Mouse (Mus musculus): ENCODE results near the gene Mtfp1. TPM values are rescaled to one million over a fixed set of nuclear protein-coding genes. Genes with fewer than 3 reads are reported as not detected.
"Not testable (repeated sequence)": the region's sequence is repeated elsewhere in the genome, so short reads cannot be mapped to it uniquely, and the experiment has no call there.

Mtfp1 gene
- 7.3 and 7.7 TPM in 2 replicates for polyA plus RNA-seq (2015; fragmentation: Nextera tagmentation; extraction: Ambion mirVana)

DNA sequence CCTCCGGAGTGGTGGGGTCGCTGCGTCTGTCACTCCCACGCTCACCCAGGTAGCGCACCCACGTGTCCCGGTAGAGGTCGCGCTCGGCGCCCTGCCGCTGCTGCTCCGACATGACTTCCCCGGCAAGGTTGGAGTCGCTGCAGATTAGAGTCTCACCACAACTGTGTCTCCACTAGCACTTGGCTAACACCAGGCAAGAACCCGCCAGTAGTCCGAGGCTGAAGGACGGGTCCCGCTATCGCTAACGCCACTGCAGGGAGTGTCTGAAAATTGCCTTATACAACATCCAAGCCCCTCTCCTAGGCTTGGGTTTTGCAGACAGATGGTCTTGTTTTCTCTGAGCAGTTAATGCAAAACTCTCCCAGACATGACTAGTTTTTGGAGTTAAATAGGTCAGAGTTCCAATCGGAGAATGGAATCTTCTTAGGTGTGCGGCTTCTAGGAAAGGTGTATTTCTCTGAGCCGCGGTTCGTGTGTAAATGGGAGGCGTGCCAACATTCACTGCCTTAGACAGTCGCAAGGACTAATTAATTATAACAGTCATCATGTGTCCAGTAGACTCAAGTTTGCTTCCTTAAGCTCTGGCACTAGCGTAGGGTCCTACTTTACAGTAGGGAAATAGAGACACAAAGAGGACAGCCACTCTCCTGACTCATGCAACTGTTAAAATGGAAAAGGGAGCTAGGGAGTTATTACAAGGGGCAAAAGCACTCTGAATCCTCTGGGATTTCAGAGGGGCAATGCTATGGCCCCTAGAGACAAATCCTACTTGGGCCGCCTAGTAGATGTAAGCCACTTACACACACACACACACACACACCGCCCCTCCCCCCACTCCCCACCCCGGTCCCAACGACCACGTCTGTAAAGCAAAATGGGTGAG is at the start of gene Mtfp1:
TSS of gene Mtfp1 (minus strand) at position 275 of the 883 bp plus-strand sequence.
- H3K27me3 ChIP-seq, result no peaks in the 10 kb centered on the region
- peak within 1 kb of the TSS; percentile 88 for H3K27ac ChIP-seq (replicated peaks)
- ATAC-seq (replicated peaks), result 0 out of 2 replicates have a peak, but pooled peaks have one; percentile 15
- no peaks in the 10 kb centered on the region for H3K9me3 ChIP-seq
- H3K4me2 ChIP-seq (replicated peaks), result peak within 1 kb of the TSS; percentile 79
- H3K4me1 ChIP-seq, result peaks cover 27% of the 10 kb centered on the region
- H3K4me3 ChIP-seq, result peak within 1 kb of the TSS; percentile 50
- peak within 1 kb of the TSS; percentile 78 for H3K9ac ChIP-seq (replicated peaks)
- no peaks in the 10 kb centered on the region for H3K36me3 ChIP-seq
- 5% methylated on average over 34 of the region's 34 CpGs for WGBS

DNA sequence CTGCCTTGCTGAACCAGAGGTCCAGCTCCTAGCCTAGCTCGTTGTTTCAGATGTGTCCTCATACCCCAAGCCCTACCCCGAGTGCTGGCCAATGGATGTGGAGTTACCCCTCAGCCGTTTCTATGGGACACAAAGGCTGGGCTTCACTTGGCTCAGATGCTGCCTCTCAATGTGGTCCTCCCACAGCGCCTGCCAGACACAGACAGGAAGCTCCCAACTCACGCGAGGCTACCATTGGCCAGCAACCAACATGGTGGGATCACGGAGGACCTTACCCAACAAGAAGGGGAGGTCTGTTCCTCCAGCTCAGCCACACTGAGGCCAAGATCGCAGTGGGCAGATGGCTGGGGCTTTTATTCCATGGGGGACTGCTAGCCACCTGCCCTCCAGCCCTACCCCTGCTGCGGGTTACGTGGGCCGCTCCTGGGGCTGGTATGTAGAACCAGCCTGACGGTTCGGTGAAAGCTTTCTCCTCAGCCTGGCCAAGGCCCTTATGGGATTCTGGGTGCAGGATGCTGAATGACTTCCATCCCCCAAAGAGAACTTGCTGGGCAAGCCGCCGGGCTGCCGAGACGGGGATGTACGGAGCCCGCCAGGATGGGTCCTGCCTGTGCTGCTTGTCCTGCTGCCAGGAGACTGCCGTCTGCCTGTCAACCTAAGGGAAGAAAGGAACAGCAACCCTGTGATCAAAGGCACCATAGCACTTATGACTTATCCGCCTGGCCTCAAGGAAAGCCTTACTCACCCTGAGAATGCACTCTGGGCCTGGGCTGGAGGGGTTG is 48.2 kb upstream of the Mtfp1 start:
- no peaks in the 10 kb centered on the region for H3K9me3 ChIP-seq
- no peak overlapping the region for H3K4me2 ChIP-seq (replicated peaks)
- no peak overlapping the region for H3K4me3 ChIP-seq
- H3K4me1 ChIP-seq, result no peaks in the 10 kb centered on the region
- peak; percentile 35; the same call in 1 of the 2 replicates for ATAC-seq (replicated peaks)
- no peak overlapping the region for H3K27ac ChIP-seq (replicated peaks)
- H3K27me3 ChIP-seq, result no peaks in the 10 kb centered on the region
- H3K9ac ChIP-seq (replicated peaks), result no peak overlapping the region
- WGBS, result 84% methylated on average over 21 of the region's 21 CpGs
- H3K36me3 ChIP-seq, result peaks cover 40% of the 10 kb centered on the region

DNA sequence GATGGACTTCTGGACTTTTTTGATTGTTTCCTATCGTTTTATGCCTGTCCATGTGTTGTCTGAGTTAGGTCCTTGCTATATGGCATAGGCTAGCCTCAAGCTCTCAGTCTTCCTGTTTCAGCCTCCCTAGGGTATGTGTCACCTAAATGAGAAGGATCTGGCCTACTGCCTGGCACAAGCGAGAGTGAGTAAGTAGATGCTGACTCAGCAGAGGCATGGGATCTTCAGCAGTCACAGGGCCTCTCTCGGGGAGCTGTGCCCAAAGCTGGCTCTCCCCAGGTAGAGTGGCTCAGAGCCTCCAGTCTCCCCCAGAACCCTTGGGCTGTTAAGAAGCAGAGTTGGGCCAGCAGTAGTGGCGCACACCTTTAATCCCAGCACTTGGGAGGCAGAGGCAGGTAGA is 47.1 kb upstream of the Mtfp1 start:
- peaks cover 44% of the 10 kb centered on the region for H3K36me3 ChIP-seq

DNA sequence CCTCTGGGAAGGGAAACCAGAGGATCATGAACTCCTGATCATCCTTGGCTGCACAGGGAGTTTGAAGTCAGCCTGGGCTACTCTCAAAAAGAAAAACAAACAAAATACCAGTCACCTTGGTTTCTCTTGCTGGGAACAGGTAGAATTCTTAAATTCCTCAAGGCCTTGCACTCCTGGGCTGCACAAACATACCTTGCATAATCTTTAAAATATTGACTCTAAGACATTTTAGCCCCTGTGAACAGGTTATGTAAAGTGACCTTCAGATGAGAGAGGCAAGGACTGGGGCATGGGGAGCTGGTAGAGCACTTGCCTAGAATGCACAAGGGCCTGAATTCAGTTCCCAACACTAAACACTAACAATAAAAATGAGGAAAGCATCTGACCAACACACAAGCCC is 46.3 kb upstream of the Mtfp1 start:
- Histone ChIP-seq H3K4me3 (no peak overlapping the region), H3K4me2 (replicated peaks) (no peak overlapping the region), H3K4me1 (peaks cover 14% of the 10 kb centered on the region), H3K27me3 (no peaks in the 10 kb centered on the region), H3K9ac (replicated peaks) (no peak overlapping the region), H3K36me3 (peaks cover 44% of the 10 kb centered on the region), H3K9me3 (no peaks in the 10 kb centered on the region), H3K27ac (replicated peaks) (no peak overlapping the region)
- ATAC-seq (replicated peaks), result no peak

More for the DNA sequence above, 47.1 kb upstream of the Mtfp1 start:
- no peaks in the 10 kb centered on the region for H3K9me3 ChIP-seq
- no peak overlapping the region for H3K9ac ChIP-seq (replicated peaks)
- 88% methylated on average over 4 of the region's 4 CpGs for whole genome bisulfite sequencing
- H3K27ac ChIP-seq (replicated peaks), result no peak overlapping the region
- H3K4me2 ChIP-seq (replicated peaks), result no peak overlapping the region
- peaks cover 5% of the 10 kb centered on the region for H3K4me1 ChIP-seq
- no peak overlapping the region for H3K4me3 ChIP-seq
- H3K27me3 ChIP-seq, result no peaks in the 10 kb centered on the region
- no peak for ATAC-seq (replicated peaks)

DNA sequence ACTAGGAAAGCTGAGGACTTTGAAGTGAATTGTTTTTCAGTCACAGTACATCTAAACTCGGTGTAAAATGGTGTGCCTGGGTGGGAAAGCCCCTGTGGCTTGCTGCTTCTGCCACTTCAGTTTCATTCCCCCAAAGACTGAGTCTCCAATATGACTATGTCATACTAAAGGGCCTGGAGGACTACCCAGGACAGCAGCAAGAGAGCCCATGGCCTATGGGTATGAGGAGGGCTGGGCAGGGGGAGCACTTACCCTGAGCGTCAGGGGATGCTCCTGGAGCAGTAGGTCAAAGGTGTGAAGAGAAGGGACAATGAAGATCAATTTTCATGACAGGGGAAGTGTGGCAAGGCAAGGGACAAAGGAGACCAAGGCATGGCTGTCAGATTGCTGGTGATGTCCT is 43.7 kb upstream of the Mtfp1 start:
- Histone ChIP-seq H3K4me2 (replicated peaks) (no peak overlapping the region), H3K36me3 (peaks cover 44% of the 10 kb centered on the region), H3K9me3 (no peaks in the 10 kb centered on the region), H3K4me3 (no peak overlapping the region), H3K4me1 (peaks cover 27% of the 10 kb centered on the region), H3K9ac (replicated peaks) (no peak overlapping the region), H3K27ac (replicated peaks) (no peak overlapping the region), H3K27me3 (no peaks in the 10 kb centered on the region)
- ATAC-seq (replicated peaks), result no peak
- WGBS, result 86% methylated on average over 2 of the region's 2 CpGs

DNA sequence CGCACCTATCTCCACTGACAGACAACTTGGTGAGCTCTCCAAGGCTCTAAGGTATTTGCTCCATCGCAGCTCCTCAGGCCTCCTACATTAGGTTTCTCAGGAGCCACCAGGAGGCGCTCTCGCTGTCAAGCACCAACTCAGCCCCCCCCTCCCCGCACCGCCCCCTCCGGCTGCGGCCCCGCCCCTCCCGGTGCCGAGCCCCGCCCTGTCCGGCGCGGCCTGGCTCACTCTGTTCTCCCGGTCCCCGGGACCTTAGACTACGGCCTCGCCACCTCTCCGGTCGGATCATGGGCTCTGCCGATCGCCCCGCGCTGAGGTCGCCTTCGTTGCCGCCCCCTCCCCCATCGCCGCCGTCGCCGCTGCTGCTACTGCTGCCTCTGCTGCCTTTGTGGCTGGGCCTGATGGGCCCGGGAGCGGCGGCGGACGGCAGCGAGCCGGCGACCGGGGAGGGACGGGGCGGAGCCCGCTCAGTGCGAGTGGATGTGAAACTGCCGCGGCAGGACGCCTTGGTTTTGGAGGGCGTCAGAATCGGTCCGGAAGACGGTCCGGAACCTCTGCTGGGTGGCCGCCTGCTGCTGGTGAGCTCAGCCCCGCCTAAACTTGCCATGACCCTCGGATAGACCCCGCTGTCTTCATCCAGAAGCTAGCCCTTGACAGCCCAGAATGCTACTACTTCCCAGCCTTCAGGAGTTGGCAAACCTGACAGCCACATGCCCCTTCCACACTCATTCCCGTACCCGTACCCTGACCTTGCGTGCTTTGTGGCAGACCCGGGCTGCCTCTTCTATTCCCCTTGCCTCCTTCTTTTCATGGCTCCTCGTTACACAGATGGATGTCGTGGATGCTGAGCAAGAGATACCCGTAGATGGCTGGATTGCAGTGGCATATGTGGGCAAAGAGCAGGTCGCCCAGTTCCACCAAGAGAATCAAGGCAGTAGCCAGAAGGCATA is 40.0 kb upstream of the Mtfp1 start, which contains the start of gene Rnf215:
TSS of gene Rnf215 (plus strand) at position 217 of the 950 bp plus-strand sequence.
- H3K36me3 ChIP-seq, result peaks cover 13% of the 10 kb centered on the region
- peak within 1 kb of the TSS; percentile 99 for H3K9ac ChIP-seq (replicated peaks)
- H3K4me1 ChIP-seq, result peaks cover 27% of the 10 kb centered on the region
- no peaks in the 10 kb centered on the region for H3K9me3 ChIP-seq
- peak within 1 kb of the TSS; percentile 96 for H3K4me3 ChIP-seq
- peak within 1 kb of the TSS; percentile 87 for H3K27ac ChIP-seq (replicated peaks)
- WGBS, result 1% methylated on average over 66 of the region's 66 CpGs
- H3K4me2 ChIP-seq (replicated peaks), result peak within 1 kb of the TSS; percentile 61
- ATAC-seq (replicated peaks), result peak; percentile 92
- H3K27me3 ChIP-seq, result no peaks in the 10 kb centered on the region

DNA sequence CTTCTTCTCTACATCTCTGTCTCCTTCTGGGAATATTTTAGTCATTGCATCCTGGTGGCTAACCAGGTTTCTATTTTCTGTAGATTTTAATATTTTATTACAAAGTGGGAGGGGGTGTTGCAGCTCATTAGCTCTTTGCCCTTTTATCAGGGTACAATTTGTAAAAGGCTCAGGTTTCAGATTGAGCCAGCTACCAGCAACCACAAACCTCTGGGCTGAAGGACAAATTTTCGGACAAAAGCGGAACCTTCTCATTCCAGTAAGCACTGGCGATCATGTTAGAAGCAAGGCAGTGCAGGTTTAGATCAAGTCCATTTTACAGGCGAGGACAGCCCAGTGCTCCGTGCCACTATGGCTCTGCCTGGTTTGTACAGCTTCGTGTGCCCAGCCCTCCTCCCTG is 39.2 kb upstream of the Mtfp1 start:
- Histone ChIP-seq H3K27me3 (no peaks in the 10 kb centered on the region), H3K4me3 (peak overlapping the region; percentile 96; the same call in 1 of the 2 replicates), H3K4me2 (replicated peaks) (0 out of 2 replicates have a peak overlapping the region, but pooled peaks have one; percentile 18), H3K36me3 (peaks cover 7% of the 10 kb centered on the region; the same call in 1 of the 2 replicates), H3K27ac (replicated peaks) (no peak overlapping the region), H3K4me1 (peaks cover 27% of the 10 kb centered on the region), H3K9me3 (no peaks in the 10 kb centered on the region), H3K9ac (replicated peaks) (0 out of 2 replicates have a peak overlapping the region, but pooled peaks have one; percentile 99)
- no peak for ATAC-seq (replicated peaks)
- 59% methylated on average over 6 of the region's 6 CpGs for WGBS

DNA sequence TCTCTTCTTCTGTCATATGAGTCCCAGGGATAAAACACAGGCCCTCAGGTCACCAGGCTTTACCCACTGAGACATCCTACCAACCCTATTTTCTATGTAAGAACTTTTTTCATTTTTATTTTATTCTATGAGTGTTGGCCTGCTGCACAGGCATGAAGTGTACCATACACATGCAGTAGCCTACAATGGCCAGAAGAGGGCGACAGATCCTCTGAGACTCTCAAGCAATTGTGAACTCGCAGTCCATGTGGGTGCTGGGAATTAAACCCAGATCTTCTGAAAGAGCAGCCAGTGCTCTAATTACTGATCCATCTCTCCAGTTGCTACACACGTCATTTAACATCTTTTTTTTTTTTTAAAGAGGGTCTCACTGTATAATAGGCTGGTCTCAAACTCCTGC is 38.2 kb upstream of the Mtfp1 start:
- no peak for ATAC-seq (replicated peaks)

DNA sequence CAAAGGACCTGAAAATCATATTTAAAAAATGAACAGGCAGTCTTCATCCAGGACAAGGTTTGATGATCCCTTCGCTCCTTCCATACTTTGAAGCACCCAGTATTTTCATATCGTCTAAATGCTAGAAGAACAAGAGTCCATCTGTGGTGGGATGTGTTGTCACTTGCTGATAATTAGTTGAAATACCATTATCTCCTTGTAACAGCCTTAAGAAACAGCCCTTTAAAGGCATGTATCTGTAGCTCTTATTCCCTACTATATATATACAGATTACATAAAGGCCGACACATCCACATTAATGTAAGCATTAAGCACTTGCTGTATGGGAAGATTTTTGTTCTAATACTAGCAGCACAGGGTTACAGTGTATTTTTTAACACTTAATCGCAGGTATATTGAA is 33.2 kb upstream of the Mtfp1 start:
- WGBS, result 94% methylated on average over 4 of the region's 4 CpGs
- not testable (repeated sequence) for H3K36me3 ChIP-seq

More for the DNA sequence above, 38.2 kb upstream of the Mtfp1 start:
- H3K9ac ChIP-seq (replicated peaks), result no peak overlapping the region
- H3K4me1 ChIP-seq, result peaks cover 27% of the 10 kb centered on the region
- H3K9me3 ChIP-seq, result no peaks in the 10 kb centered on the region
- no peak overlapping the region for H3K4me3 ChIP-seq
- H3K27me3 ChIP-seq, result no peaks in the 10 kb centered on the region
- 60% methylated on average over 3 of the region's 3 CpGs for WGBS
- no peak overlapping the region for H3K4me2 ChIP-seq (replicated peaks)
- peaks cover 4% of the 10 kb centered on the region; the same call in 1 of the 2 replicates for H3K36me3 ChIP-seq
- H3K27ac ChIP-seq (replicated peaks), result no peak overlapping the region

DNA sequence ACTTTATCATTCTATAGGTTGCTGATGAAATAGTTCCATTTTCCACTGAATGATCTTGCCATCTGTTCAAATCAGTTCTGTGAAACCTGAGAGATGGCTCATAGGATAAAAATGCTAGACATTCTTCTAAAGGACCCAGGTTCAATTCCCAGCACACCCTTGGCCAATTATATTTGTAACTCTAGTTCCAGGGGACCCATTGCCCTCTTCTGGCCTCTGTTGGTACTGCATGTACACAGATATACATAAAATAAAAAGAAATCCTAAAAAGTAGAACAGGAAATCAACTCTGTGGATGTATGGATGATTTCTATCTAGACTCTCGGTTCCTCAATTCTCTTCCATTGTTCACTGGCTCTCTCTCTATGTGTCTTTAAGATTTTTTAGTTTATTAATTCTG is 31.8 kb upstream of the Mtfp1 start:
- Histone ChIP-seq H3K4me2 (replicated peaks) (no peak overlapping the region), H3K27ac (replicated peaks) (no peak overlapping the region), H3K4me3 (no peak overlapping the region), H3K27me3 (no peaks in the 10 kb centered on the region), H3K9ac (replicated peaks) (no peak overlapping the region), H3K9me3 (no peaks in the 10 kb centered on the region), H3K4me1 (no peaks in the 10 kb centered on the region), H3K36me3 (no peaks in the 10 kb centered on the region)
- 89% methylated on average over 1 of the region's 1 CpGs for WGBS
- ATAC-seq (replicated peaks), result no peak

More for the DNA sequence above, 33.2 kb upstream of the Mtfp1 start:
- H3K4me2 ChIP-seq (replicated peaks); H3K4me3 ChIP-seq; H3K9ac ChIP-seq (replicated peaks); H3K27ac ChIP-seq (replicated peaks); H3K4me1 ChIP-seq; ATAC-seq (replicated peaks); H3K27me3 ChIP-seq; H3K9me3 ChIP-seq: not testable (repeated sequence)

DNA sequence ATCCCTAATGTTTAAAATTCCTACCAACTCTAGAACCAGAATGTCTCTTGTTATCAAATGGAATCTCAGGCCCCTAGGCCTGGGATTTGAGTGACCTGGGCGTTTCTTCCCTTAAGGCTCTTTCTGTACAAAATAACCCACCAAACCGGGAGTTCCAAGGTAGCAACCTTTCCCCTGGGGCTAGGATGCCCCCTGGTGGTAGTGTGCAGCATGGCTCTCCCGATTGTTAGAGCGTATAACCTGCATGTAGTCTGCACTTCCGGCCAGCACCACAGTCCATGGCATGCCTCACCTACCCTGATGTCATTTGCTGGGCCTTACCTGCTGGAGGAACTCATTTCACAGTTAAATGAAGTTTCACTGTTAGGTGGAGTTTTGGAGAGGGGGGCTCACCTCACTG is 28.7 kb upstream of the Mtfp1 start:
- Histone ChIP-seq H3K4me1 (peaks cover 1% of the 10 kb centered on the region), H3K27ac (replicated peaks) (no peak overlapping the region), H3K4me3 (no peak overlapping the region), H3K9me3 (no peaks in the 10 kb centered on the region), H3K4me2 (replicated peaks) (no peak overlapping the region), H3K36me3 (no peaks in the 10 kb centered on the region), H3K9ac (replicated peaks) (no peak overlapping the region), H3K27me3 (no peaks in the 10 kb centered on the region; the same call in 1 of the 2 replicates)
- no peak for ATAC-seq (replicated peaks)
- WGBS, result 64% methylated on average over 5 of the region's 5 CpGs

All from forebrain, embryonic 15.5 days (tissue).